ENCODE assay signal across 7 mouse cellular contexts in the genomic region with DNA sequence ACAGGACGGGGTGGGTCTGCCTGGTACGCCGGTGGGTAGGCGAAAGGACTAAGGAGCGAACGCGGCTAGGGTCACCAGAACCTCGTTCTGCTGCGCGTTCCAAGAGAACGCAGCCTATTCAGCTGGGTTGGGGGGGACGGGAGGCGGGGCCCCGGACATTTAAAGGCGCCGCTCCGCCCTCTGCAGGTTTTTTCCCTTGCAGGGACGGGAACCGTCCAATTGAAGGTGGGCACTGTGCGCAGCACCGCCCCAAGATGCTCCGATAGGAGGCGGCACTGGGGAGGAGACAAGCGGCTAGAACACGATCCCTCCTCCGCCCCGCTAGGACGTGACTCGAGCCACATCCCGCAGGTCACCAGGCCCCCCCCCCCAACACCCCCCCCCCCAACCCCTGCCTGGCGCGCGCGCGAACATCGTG. TPM values are rescaled to one million over a fixed set of nuclear protein-coding genes. Genes with fewer than 3 reads are reported as not detected.
DNase-seq lines count a peak whose midpoint lies in the region; ATAC-seq and TF ChIP-seq lines count a peak whose summit lies in the region.

No protein-coding gene starts in this region.

- peak; percentile 99 for TF ChIP-seq POLR2A in kidney, adult 2 months (IDR thresholded peaks at IDR 0.05; ENCODE audit: low read depth, low read length)
- TF ChIP-seq POLR2A in spleen, adult 2 months (IDR thresholded peaks at IDR 0.05; ENCODE audit: low read depth, low read length): peak; percentile 97

- peak overlapping the region; percentile 84 for H3K27ac ChIP-seq in embryonic facial prominence, embryonic 11.5 days (replicated peaks; ENCODE audit: low read depth, low read length)
- H3K27ac ChIP-seq in kidney, adult 2 months (ENCODE audit: insufficient read depth, low read depth, low read length): peak overlapping the region; percentile 98
- peak overlapping the region; percentile 97 for H3K27ac ChIP-seq in limb, embryonic 12.5 days
- H3K27ac ChIP-seq in midbrain, embryonic 15.5 days: peak overlapping the region; percentile 93
- peak overlapping the region; percentile 97 for H3K27ac ChIP-seq in spleen, adult 2 months (ENCODE audit: insufficient read depth, low read length)

- peak; percentile 98 for DNase-seq in adrenal gland, postnatal 14 days
- peak; percentile 98 for DNase-seq in embryonic facial prominence, embryonic 11.5 days (ENCODE audit: low spot score)
- peak; percentile 97 to 100 for DNase-seq in heart, adult 18-20 months
- DNase-seq in kidney, adult 2 months: peak; percentile 99
- peak; percentile 96 to 97 for DNase-seq in spleen, adult 2 months (ENCODE audit: low read depth in 1 of 2, low spot score in 2 of 2)

- ATAC-seq in embryonic facial prominence, embryonic 11.5 days (replicated peaks; ENCODE audit: insufficient number of reproducible peaks, low FRiP score, low TSS enrichment, low read depth): peak; percentile 95
- peak; percentile 96 for ATAC-seq in limb, embryonic 12.5 days (ENCODE audit: insufficient number of reproducible peaks, insufficient read depth, low FRiP score, low TSS enrichment, low read depth)
- peak; percentile 96 for ATAC-seq in midbrain, embryonic 15.5 days (replicated peaks)

- peak overlapping the region; percentile 73 for H3K4me2 ChIP-seq in embryonic facial prominence, embryonic 11.5 days (ENCODE audit: low read depth, low read length)
- peak overlapping the region; percentile 73 for H3K4me2 ChIP-seq in limb, embryonic 12.5 days
- H3K4me2 ChIP-seq in midbrain, embryonic 15.5 days: peak overlapping the region; percentile 83

- H3K9me3 ChIP-seq in embryonic facial prominence, embryonic 11.5 days (replicated peaks; ENCODE audit: control insufficient read depth, low read length): no peaks in the 10 kb centered on the region
- H3K9me3 ChIP-seq in limb, embryonic 12.5 days: no peaks in the 10 kb centered on the region
- no peaks in the 10 kb centered on the region for H3K9me3 ChIP-seq in midbrain, embryonic 15.5 days

- no peak; the same call in 1 of the 2 replicates for TF ChIP-seq CTCF in kidney, adult 2 months (conservative IDR thresholded peaks at IDR 0.05; ENCODE audit: insufficient read depth, insufficient read length, low read depth, low read length)
- no peak for TF ChIP-seq CTCF in spleen, adult 2 months (IDR thresholded peaks at IDR 0.05; ENCODE audit: extremely low read depth, insufficient read depth, insufficient read length, insufficient replicate concordance)

- H3K27me3 ChIP-seq in embryonic facial prominence, embryonic 11.5 days (ENCODE audit: control insufficient read depth, insufficient read depth, low read length): no peaks in the 10 kb centered on the region
- no peaks in the 10 kb centered on the region for H3K27me3 ChIP-seq in kidney, adult 2 months (replicated peaks; ENCODE audit: control insufficient read depth, insufficient read depth, low read length)
- H3K27me3 ChIP-seq in limb, embryonic 12.5 days: no peaks in the 10 kb centered on the region
- H3K27me3 ChIP-seq in midbrain, embryonic 15.5 days (replicated peaks): no peaks in the 10 kb centered on the region
- no peaks in the 10 kb centered on the region for H3K27me3 ChIP-seq in spleen, adult 2 months (ENCODE audit: control insufficient read depth, insufficient read depth, low read length)

- H3K4me1 ChIP-seq in embryonic facial prominence, embryonic 11.5 days (ENCODE audit: control insufficient read depth, insufficient read depth, low read length): peaks cover 3% of the 10 kb centered on the region
- peaks cover 3% of the 10 kb centered on the region; the same call in 1 of the 2 replicates for H3K4me1 ChIP-seq in kidney, adult 2 months (ENCODE audit: control insufficient read depth, insufficient read depth, low read length)
- H3K4me1 ChIP-seq in limb, embryonic 12.5 days (replicated peaks): peaks cover 33% of the 10 kb centered on the region
- peaks cover 37% of the 10 kb centered on the region for H3K4me1 ChIP-seq in midbrain, embryonic 15.5 days
- H3K4me1 ChIP-seq in spleen, adult 2 months (ENCODE audit: control insufficient read depth, insufficient read depth, insufficient read length): peaks cover 9% of the 10 kb centered on the region; the same call in 1 of the 2 replicates

- whole genome bisulfite sequencing in embryonic facial prominence, embryonic 11.5 days: under 1% methylated on average over 30 of the region's 36 CpGs
- WGBS in kidney, adult 2 months: under 1% methylated on average over 36 of the region's 36 CpGs
- WGBS in limb, embryonic 12.5 days: 1% methylated on average over 36 of the region's 36 CpGs
- WGBS in midbrain, embryonic 15.5 days: under 1% methylated on average over 29 of the region's 36 CpGs
- WGBS in spleen, adult 2 months: 1% methylated on average over 29 of the region's 36 CpGs

- peak overlapping the region; percentile 87 for H3K4me3 ChIP-seq in embryonic facial prominence, embryonic 11.5 days (ENCODE audit: low read depth, low read length)
- peak overlapping the region; percentile 93 for H3K4me3 ChIP-seq in kidney, adult 2 months (ENCODE audit: insufficient read depth, low read depth, low read length)
- peak overlapping the region; percentile 85 for H3K4me3 ChIP-seq in limb, embryonic 12.5 days (replicated peaks)
- H3K4me3 ChIP-seq in midbrain, embryonic 15.5 days: peak overlapping the region; percentile 66
- peak overlapping the region; percentile 95 for H3K4me3 ChIP-seq in spleen, adult 2 months (ENCODE audit: extremely low read depth, insufficient read depth, insufficient read length)

- H3K9ac ChIP-seq in embryonic facial prominence, embryonic 11.5 days (replicated peaks; ENCODE audit: low read length): peak overlapping the region; percentile 88
- peak overlapping the region; percentile 90 for H3K9ac ChIP-seq in limb, embryonic 12.5 days (replicated peaks)
- H3K9ac ChIP-seq in midbrain, embryonic 15.5 days: peak overlapping the region; percentile 70

- H3K36me3 ChIP-seq in embryonic facial prominence, embryonic 11.5 days (replicated peaks; ENCODE audit: control insufficient read depth, insufficient read depth, low read depth, low read length): peaks cover 9% of the 10 kb centered on the region
- peaks cover 6% of the 10 kb centered on the region; the same call in 1 of the 2 replicates for H3K36me3 ChIP-seq in kidney, adult 2 months (ENCODE audit: control insufficient read depth, insufficient read depth, low read length)
- peaks cover 53% of the 10 kb centered on the region for H3K36me3 ChIP-seq in limb, embryonic 12.5 days
- peaks cover 13% of the 10 kb centered on the region for H3K36me3 ChIP-seq in midbrain, embryonic 15.5 days (replicated peaks)
- H3K36me3 ChIP-seq in spleen, adult 2 months (ENCODE audit: control insufficient read depth, insufficient read depth, low read length): peaks cover 16% of the 10 kb centered on the region

RNA-seq across cellular contexts. Expression of a gene that starts 1.6 kb away (rescaled TPM):
- 32.1 and 32.5 TPM in 2 replicates for total RNA-seq in adrenal gland, postnatal 14 days (2021)
- 2.4 and 2.5 TPM in 2 replicates for polyA plus RNA-seq in embryonic facial prominence, embryonic 11.5 days (2014; fragmentation: Nextera tagmentation; extraction: Ambion mirVana)
- 1 to 10 TPM; 8.4 to 8.6 TPM for total RNA-seq in heart, adult 18-20 months (2021)
- 4.2 and 6.3 TPM in 2 replicates for polyA plus RNA-seq in kidney, adult 2 months (2012; rRNA removed)
- 0.19 and 0.33 TPM in 2 replicates for polyA plus RNA-seq in limb, embryonic 12.5 days (2016; fragmentation: Nextera tagmentation; extraction: Ambion mirVana)
- 60.4 and 65.4 TPM in 2 replicates for polyA plus RNA-seq in midbrain, embryonic 15.5 days (2015; fragmentation: Nextera tagmentation; extraction: Ambion mirVana)
- 0.30 and 0.62 TPM in 2 replicates for polyA plus RNA-seq in spleen, adult 2 months (2012; rRNA removed)

RNA-seq across cellular contexts. Expression of a gene that starts 6.8 kb away (rescaled TPM):
- total RNA-seq in adrenal gland, postnatal 14 days (2021): 94.7 and 109 TPM in 2 replicates
- polyA plus RNA-seq in embryonic facial prominence, embryonic 11.5 days (2014; fragmentation: Nextera tagmentation; extraction: Ambion mirVana): 374 and 401 TPM in 2 replicates
- 10 to 100 TPM; 35.6 to 39.0 TPM for total RNA-seq in heart, adult 18-20 months (2021)
- polyA plus RNA-seq in kidney, adult 2 months (2012; rRNA removed): 135 and 145 TPM in 2 replicates
- 378 and 401 TPM in 2 replicates for polyA plus RNA-seq in limb, embryonic 12.5 days (2016; fragmentation: Nextera tagmentation; extraction: Ambion mirVana)
- 191 and 192 TPM in 2 replicates for polyA plus RNA-seq in midbrain, embryonic 15.5 days (2015; fragmentation: Nextera tagmentation; extraction: Ambion mirVana)
- polyA plus RNA-seq in spleen, adult 2 months (2012; rRNA removed): 175 and 184 TPM in 2 replicates

RNA-seq across cellular contexts. Expression of a gene that starts 17.8 kb away (rescaled TPM):
- 1.2 and 1.5 TPM in 2 replicates for total RNA-seq in adrenal gland, postnatal 14 days (2021)
- 0.18 and 0.27 TPM in 2 replicates for polyA plus RNA-seq in embryonic facial prominence, embryonic 11.5 days (2014; fragmentation: Nextera tagmentation; extraction: Ambion mirVana)
- total RNA-seq in heart, adult 18-20 months (2021): under 1 TPM; 0.27 to 0.64 TPM
- 2.1 and 2.2 TPM in 2 replicates for polyA plus RNA-seq in kidney, adult 2 months (2012; rRNA removed)
- 0.50 and 0.68 TPM in 2 replicates for polyA plus RNA-seq in limb, embryonic 12.5 days (2016; fragmentation: Nextera tagmentation; extraction: Ambion mirVana)
- 0.37 and 0.57 TPM in 2 replicates for polyA plus RNA-seq in midbrain, embryonic 15.5 days (2015; fragmentation: Nextera tagmentation; extraction: Ambion mirVana)
- polyA plus RNA-seq in spleen, adult 2 months (2012; rRNA removed): 16.6 and 17.9 TPM in 2 replicates

RNA-seq across cellular contexts. Expression of a gene that starts 22.3 kb away (rescaled TPM):
- 129 and 173 TPM in 2 replicates for total RNA-seq in adrenal gland, postnatal 14 days (2021)
- polyA plus RNA-seq in embryonic facial prominence, embryonic 11.5 days (2014; fragmentation: Nextera tagmentation; extraction: Ambion mirVana): 89.1 and 109 TPM in 2 replicates
- total RNA-seq in heart, adult 18-20 months (2021): 10 to 100 TPM; 43.4 to 73.3 TPM
- polyA plus RNA-seq in kidney, adult 2 months (2012; rRNA removed): 290 and 371 TPM in 2 replicates
- polyA plus RNA-seq in limb, embryonic 12.5 days (2016; fragmentation: Nextera tagmentation; extraction: Ambion mirVana): 104 and 126 TPM in 2 replicates
- 201 and 224 TPM in 2 replicates for polyA plus RNA-seq in midbrain, embryonic 15.5 days (2015; fragmentation: Nextera tagmentation; extraction: Ambion mirVana)
- polyA plus RNA-seq in spleen, adult 2 months (2012; rRNA removed): 393 and 605 TPM in 2 replicates

RNA-seq across cellular contexts. Expression of a gene that starts 32.4 kb away (rescaled TPM):
- total RNA-seq in adrenal gland, postnatal 14 days (2021): not detected in 2 replicates
- polyA plus RNA-seq in embryonic facial prominence, embryonic 11.5 days (2014; fragmentation: Nextera tagmentation; extraction: Ambion mirVana): not detected in 2 replicates
- total RNA-seq in heart, adult 18-20 months (2021): not detected
- 0.46 TPM in 1 of 2 replicates, not detected in the other for polyA plus RNA-seq in kidney, adult 2 months (2012; rRNA removed)
- not detected in 2 replicates for polyA plus RNA-seq in limb, embryonic 12.5 days (2016; fragmentation: Nextera tagmentation; extraction: Ambion mirVana)
- polyA plus RNA-seq in midbrain, embryonic 15.5 days (2015; fragmentation: Nextera tagmentation; extraction: Ambion mirVana): not detected in 2 replicates
- not detected in 2 replicates for polyA plus RNA-seq in spleen, adult 2 months (2012; rRNA removed)

Comparison
In these comparisons a context has a peak if more than half of its experiments do, and no peak if none do; other contexts are left out.
1. Peak in every context shown above with its lines: DNase-seq, ATAC-seq, H3K4me3 ChIP-seq and H3K27ac ChIP-seq.